Mouse (Mus musculus) limb, embryonic 14.5 days (tissue): Measurements from ENCODE around the gene Gm20388. TPM values are rescaled to one million over a fixed set of nuclear protein-coding genes. Genes with fewer than 3 reads are reported as not detected.

ENCODE experiments used
- ATAC-seq: fragments of 200-750 bp; cut with Nextera tagmentation; 2 replicates; pipeline ENCODE4 v1.8.0; 2017; ENCODE audit warnings: low read depth, moderate number of reproducible peaks, moderate TSS enrichment; ENCODE audit not compliant: low FRiP score
- DNase-seq: peaks from one replicate; pipeline ENCODE4 v3.0.0-alpha.2; 2015; ENCODE audit warnings: low spot score
- H3K27ac ChIP-seq: fragments of 300-500 bp; sonication (generic); replicated peaks from 2 replicates; pipeline ENCODE4 v1.5.1; 2014; ENCODE audit warnings: low read depth, mild to moderate bottlenecking, low read length, moderate library complexity, mixed read lengths
- H3K27me3 ChIP-seq: fragments of 300-500 bp; sonication (generic); 2 replicates; pipeline ENCODE4 v1.6.1; 2014; ENCODE audit warnings: low read length, mixed read lengths; ENCODE audit not compliant: control insufficient read depth, insufficient read depth
- H3K36me3 ChIP-seq: fragments of 300-500 bp; sonication (generic); 2 replicates; pipeline ENCODE4 v1.6.1; 2014; ENCODE audit warnings: mild to moderate bottlenecking, low read length, moderate library complexity, mixed read lengths; ENCODE audit not compliant: control insufficient read depth, insufficient read depth
- H3K4me1 ChIP-seq: fragments of 300-500 bp; sonication (generic); 2 replicates; pipeline ENCODE4 v1.6.1; 2014; ENCODE audit warnings: antibody characterized with exemption, low read length, mixed read lengths; ENCODE audit not compliant: control insufficient read depth, insufficient read depth
- H3K4me2 ChIP-seq: fragments of 300-500 bp; sonication (generic); replicated peaks from 2 replicates; pipeline ENCODE4 v1.6.1; 2014; ENCODE audit warnings: low read depth, mild to moderate bottlenecking, low read length, moderate library complexity; ENCODE audit not compliant: severe bottlenecking
- H3K4me3 ChIP-seq: fragments of 300-500 bp; sonication (generic); replicated peaks from 2 replicates; pipeline ENCODE4 v1.5.1; 2014; ENCODE audit warnings: low read length
- H3K9ac ChIP-seq: fragments of 300-500 bp; sonication (generic); 2 replicates; pipeline ENCODE4 v1.6.1; 2014; ENCODE audit warnings: mild to moderate bottlenecking, low read depth, low read length, moderate library complexity; ENCODE audit not compliant: severe bottlenecking
- H3K9me3 ChIP-seq: fragments of 300-500 bp; sonication (generic); 2 replicates; pipeline ENCODE4 v1.6.1; 2016; ENCODE audit warnings: low read length; ENCODE audit not compliant: control insufficient read depth
- POLR2A ChIP-seq: fragments of 200-500 bp; IDR thresholded peaks from 2 replicates; pipeline ENCODE4 v1.8.0; 2012; ENCODE audit warnings: inconsistent platforms, mild to moderate bottlenecking, moderate library complexity, borderline replicate concordance; ENCODE audit not compliant: insufficient read depth, insufficient read length; ENCODE audit errors: extremely low read depth
- WGBS: fragments of 180-500 bp; shearing (Covaris S2); extraction: QIAGEN DNeasy Blood & Tissue Kit; methylation state at CpG from one replicate; pipeline ENCODE4 v1.1.7; 2014; 5-methylcytosine and 5-hydroxymethylcytosine counted together
- polyA plus RNA-seq, 2 experiments: library from polyadenylated mRNA; depleted of rRNA in 1 of 2; stranded (reverse) in 1 of 2; unstranded in 1 of 2; fragments of >200 nt; fragmentation: Nextera tagmentation in 1 of 2; extraction: Ambion mirVana in 1 of 2; gene quantifications; 2 replicates each; pipeline versions ENCODE4 v1.2.1 to v1.2.3; 2012 to 2014

Gene Gm20388
- polyA plus RNA-seq, 2 experiments: 1.9 to 49.9 TPM

DNA sequence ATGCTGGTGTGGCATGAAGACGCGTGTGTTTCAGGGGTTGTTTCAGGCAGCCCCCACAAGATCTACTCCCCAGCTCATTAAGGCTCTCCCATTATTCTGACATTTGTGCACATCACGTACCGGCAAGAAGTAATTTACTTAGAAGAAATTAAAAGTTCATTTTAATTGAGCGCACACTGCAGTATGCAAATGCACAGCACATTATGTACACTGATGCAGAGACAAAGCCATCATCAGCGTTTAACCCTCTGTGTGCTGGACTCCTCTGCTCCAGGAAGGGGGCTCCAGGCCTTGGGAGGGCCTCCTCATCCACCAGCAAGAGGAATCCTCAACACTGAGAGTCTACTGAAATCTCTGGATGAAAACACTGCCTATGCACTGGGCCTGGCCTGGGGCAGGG lies 2827.2 kb downstream of the Gm20388 start:
- WGBS: 88% methylated on average over 6 of the region's 6 CpGs
- no peak overlapping the region for H3K9ac ChIP-seq
- H3K4me2 ChIP-seq: no peak overlapping the region
- H3K27me3 ChIP-seq: no peaks in the 10 kb centered on the region
- TF ChIP-seq POLR2A: no peak
- no peaks in the 10 kb centered on the region for H3K9me3 ChIP-seq
- H3K4me3 ChIP-seq: no peak overlapping the region
- H3K4me1 ChIP-seq: 0 out of 2 replicates have a peak, but pooled peaks cover 3% of the 10 kb centered on the region
- ATAC-seq: no peak
- H3K36me3 ChIP-seq: no peaks in the 10 kb centered on the region
- no peak overlapping the region for H3K27ac ChIP-seq
- no peak for DNase-seq

- no peaks in the 10 kb centered on the region for H3K9me3 ChIP-seq
- H3K9ac ChIP-seq: no peak overlapping the region
- H3K36me3 ChIP-seq: no peaks in the 10 kb centered on the region
- no peaks in the 10 kb centered on the region for H3K27me3 ChIP-seq
- no peak overlapping the region for H3K27ac ChIP-seq
- ATAC-seq (no peak), DNase-seq (no peak)
- no peak overlapping the region for H3K4me2 ChIP-seq
- TF ChIP-seq POLR2A: no peak
- no peak overlapping the region for H3K4me3 ChIP-seq
- WGBS: 12% methylated on average over 10 of the region's 11 CpGs
- 0 out of 2 replicates have a peak, but pooled peaks cover 3% of the 10 kb centered on the region for H3K4me1 ChIP-seq
Measured at GRCm38 (mm10) chr8:122739102-122739725, 2828.6 kb downstream of the Gm20388 start.

DNA sequence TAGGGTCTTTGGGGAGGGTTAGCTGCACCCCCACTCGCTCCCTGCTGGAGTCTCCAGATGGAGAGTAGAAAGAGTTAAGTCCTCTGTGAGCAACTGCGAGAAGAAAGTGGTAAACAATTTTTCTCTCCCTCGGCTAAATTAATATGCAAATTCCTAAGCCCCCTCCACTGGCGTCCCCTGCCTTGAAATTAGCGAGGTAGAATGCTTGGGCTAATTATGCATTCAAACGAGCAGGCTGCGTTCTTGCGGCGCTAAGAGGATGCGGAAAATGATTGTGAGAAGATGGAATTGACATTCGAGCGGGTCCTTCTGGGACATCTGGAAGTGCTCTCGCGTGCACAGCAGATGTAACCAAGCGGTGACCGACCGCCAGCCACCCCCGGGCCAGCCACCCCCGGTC lies 2831.8 kb downstream of the Gm20388 start:
- H3K27ac ChIP-seq: no peak overlapping the region
- H3K9ac ChIP-seq: no peak overlapping the region
- H3K9me3 ChIP-seq: no peaks in the 10 kb centered on the region
- TF ChIP-seq POLR2A: no peak
- no peaks in the 10 kb centered on the region for H3K27me3 ChIP-seq
- peaks cover 22% of the 10 kb centered on the region for H3K4me1 ChIP-seq
- DNase-seq (no peak), ATAC-seq (no peak)
- H3K4me3 ChIP-seq: no peak overlapping the region
- H3K36me3 ChIP-seq: no peaks in the 10 kb centered on the region
- no peak overlapping the region for H3K4me2 ChIP-seq
- WGBS: 12% methylated on average over 19 of the region's 19 CpGs

- H3K27ac ChIP-seq: 0 out of 2 replicates have a peak overlapping the region, but pooled peaks have one; percentile 2
- no peak for DNase-seq
- WGBS: 20% methylated on average over 17 of the region's 17 CpGs
- peak overlapping the region; percentile 24 for H3K4me2 ChIP-seq
- no peaks in the 10 kb centered on the region for H3K36me3 ChIP-seq
- H3K4me1 ChIP-seq: peaks cover 19% of the 10 kb centered on the region
- no peak for ATAC-seq
- peak overlapping the region; percentile 8; the same call in 1 of the 2 replicates for H3K9ac ChIP-seq
- no peaks in the 10 kb centered on the region for H3K27me3 ChIP-seq
- TF ChIP-seq POLR2A: no peak
- no peak overlapping the region for H3K4me3 ChIP-seq
- no peaks in the 10 kb centered on the region for H3K9me3 ChIP-seq
Measured at GRCm38 (mm10) chr8:122745022-122745749, 2834.5 kb downstream of the Gm20388 start.

- Histone ChIP-seq H3K4me2 (peak overlapping the region; percentile 24), H3K27ac (0 out of 2 replicates have a peak overlapping the region, but pooled peaks have one; percentile 30), H3K4me1 (peaks cover 19% of the 10 kb centered on the region), H3K36me3 (no peaks in the 10 kb centered on the region), H3K9me3 (no peaks in the 10 kb centered on the region), H3K9ac (peak overlapping the region; percentile 8; the same call in 1 of the 2 replicates), H3K27me3 (no peaks in the 10 kb centered on the region), H3K4me3 (no peak overlapping the region)
- DNase-seq (peak; percentile 42), ATAC-seq (peak; percentile 53)
- 6% methylated on average over 16 of the region's 16 CpGs for WGBS
- TF ChIP-seq POLR2A: no peak
Measured at GRCm38 (mm10) chr8:122745750-122746275, 2835.2 kb downstream of the Gm20388 start.
